Mouse (Mus musculus) E14TG2a.4 (cell line): ENCODE measurements around the gene Hacl1.
A peak's percentile ranks its signal among the peaks of the same experiment; 100 is the strongest.

Experiments
- H3K27me3 ChIP-seq: 2 replicates; pipeline ENCODE4 v1.6.1; 2014; ENCODE audit warnings: low read length, control low read depth; ENCODE audit not compliant: insufficient read depth
- H3K36me3 ChIP-seq: 2 replicates; pipeline ENCODE4 v1.6.1; 2014; ENCODE audit warnings: low read length, control low read depth; ENCODE audit not compliant: insufficient read depth
- H3K4me1 ChIP-seq: replicated peaks from 2 replicates; pipeline ENCODE4 v1.6.1; 2014; ENCODE audit warnings: low read depth, low read length, control low read depth
- H3K4me3 ChIP-seq: replicated peaks from 2 replicates; pipeline ENCODE4 v1.5.1; 2014; ENCODE audit warnings: mild to moderate bottlenecking, low read length
- H3K9me3 ChIP-seq: 2 replicates; pipeline ENCODE4 v1.6.1; 2014; ENCODE audit warnings: low read length, control low read depth
- CTCF ChIP-seq: conservative IDR thresholded peaks from 2 replicates; pipeline ENCODE4 v1.5.1; 2014; ENCODE audit warnings: low read length
- NANOG ChIP-seq: IDR thresholded peaks from 2 replicates; pipeline ENCODE4 v1.6.1; 2014; ENCODE audit warnings: borderline replicate concordance, low read length, mixed read lengths
- POU5F1 ChIP-seq: IDR thresholded peaks from 2 replicates; pipeline ENCODE4 v1.6.1; 2014; ENCODE audit warnings: low read length, borderline replicate concordance

Gene Hacl1

DNA sequence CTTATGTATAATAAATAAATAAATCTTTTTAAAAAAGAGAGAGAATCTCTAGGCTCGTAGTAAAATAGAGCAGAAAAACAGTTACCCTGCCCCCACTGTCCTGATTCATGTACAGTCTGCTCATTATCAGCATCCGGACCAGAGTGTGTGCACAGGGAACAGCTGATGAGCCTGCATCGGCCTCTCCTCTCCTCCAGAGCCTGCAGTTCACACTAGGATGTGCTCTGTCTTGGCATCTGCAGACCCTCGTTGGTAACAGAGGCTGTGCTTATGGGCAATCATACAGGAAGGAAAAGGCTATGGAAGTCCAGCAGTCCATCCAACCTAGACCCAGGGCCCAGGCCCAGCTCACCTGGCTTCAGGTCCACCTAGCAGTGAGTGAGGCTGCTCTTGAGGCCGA is 11.0 kb upstream of the Hacl1 start:
- no peak overlapping the region for H3K4me3 ChIP-seq

GRCm38 (mm10) chr14:31651206-31651605 is 10.1 kb upstream of the Hacl1 start:
- H3K4me3 ChIP-seq, result no peak overlapping the region
- TF ChIP-seq CTCF (no peak), POU5F1 (no peak), NANOG (no peak)
- H3K9me3 ChIP-seq, result peaks cover 3% of the 10 kb centered on the region; the same call in 1 of the 2 replicates
- peaks cover 7% of the 10 kb centered on the region for H3K4me1 ChIP-seq
- H3K36me3 ChIP-seq, result no peaks in the 10 kb centered on the region
- no peaks in the 10 kb centered on the region for H3K27me3 ChIP-seq

More for the DNA sequence above, 11.0 kb upstream of the Hacl1 start:
- no peak for TF ChIP-seq NANOG
- TF ChIP-seq POU5F1, result no peak
- no peak for TF ChIP-seq CTCF
- Histone ChIP-seq H3K27me3 (no peaks in the 10 kb centered on the region), H3K4me1 (peaks cover 12% of the 10 kb centered on the region), H3K9me3 (peaks cover 3% of the 10 kb centered on the region; the same call in 1 of the 2 replicates), H3K36me3 (no peaks in the 10 kb centered on the region)

- Histone ChIP-seq H3K27me3 (no peaks in the 10 kb centered on the region), H3K4me3 (no peak overlapping the region), H3K36me3 (no peaks in the 10 kb centered on the region), H3K9me3 (peaks cover 3% of the 10 kb centered on the region; the same call in 1 of the 2 replicates), H3K4me1 (peaks cover 7% of the 10 kb centered on the region)
- peak; percentile 79 for TF ChIP-seq CTCF
- TF ChIP-seq POU5F1, result no peak
Observed at GRCm38 (mm10) chr14:31650347-31650746, 9.3 kb upstream of the Hacl1 start.

DNA sequence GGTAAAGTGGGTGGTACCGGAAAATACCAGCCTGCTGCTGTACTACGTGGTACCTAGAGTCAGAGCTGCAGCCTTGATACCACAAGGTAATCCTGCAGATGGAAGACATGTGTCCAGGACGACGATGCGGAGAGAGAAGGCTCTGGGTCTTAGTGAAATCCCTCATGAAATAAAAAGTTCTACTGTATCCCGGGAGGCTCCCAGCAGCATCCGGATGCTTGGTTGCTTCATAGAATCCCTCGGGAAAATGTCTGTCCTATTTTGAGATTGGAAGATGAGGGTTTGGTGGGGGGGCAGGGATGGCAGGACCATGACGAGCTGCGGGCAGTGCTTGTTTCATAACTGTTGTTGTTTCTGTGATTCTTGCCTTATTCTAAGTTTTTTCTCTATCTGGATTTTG is 6.9 kb upstream of the Hacl1 start:
- TF ChIP-seq CTCF (no peak), POU5F1 (no peak), NANOG (no peak)
- Histone ChIP-seq H3K27me3 (no peaks in the 10 kb centered on the region), H3K9me3 (peaks cover 3% of the 10 kb centered on the region; the same call in 1 of the 2 replicates), H3K4me3 (no peak overlapping the region), H3K4me1 (peaks cover 7% of the 10 kb centered on the region), H3K36me3 (no peaks in the 10 kb centered on the region)

DNA sequence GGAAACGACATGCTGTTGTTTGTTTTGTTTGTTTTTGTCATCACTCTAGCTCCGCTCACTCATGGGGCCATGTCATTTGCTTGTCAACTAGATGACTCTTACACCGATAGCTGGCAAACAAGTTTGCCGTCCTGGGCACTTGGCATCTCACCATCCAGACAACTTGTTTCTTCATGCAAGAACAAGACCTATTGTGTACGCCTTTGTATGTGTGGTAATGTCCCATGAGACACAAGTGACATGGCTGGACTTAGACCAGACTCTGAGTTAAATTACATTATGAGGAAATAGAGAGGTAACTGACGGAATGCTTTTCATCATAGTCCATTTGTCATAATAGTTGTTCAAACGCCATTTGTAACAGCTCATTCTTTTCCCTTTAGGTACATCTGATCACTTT is 4.8 kb upstream of the Hacl1 start:
- H3K4me3 ChIP-seq, result no peak overlapping the region
- no peak for TF ChIP-seq POU5F1
- no peak for TF ChIP-seq CTCF
- TF ChIP-seq NANOG, result no peak

DNA sequence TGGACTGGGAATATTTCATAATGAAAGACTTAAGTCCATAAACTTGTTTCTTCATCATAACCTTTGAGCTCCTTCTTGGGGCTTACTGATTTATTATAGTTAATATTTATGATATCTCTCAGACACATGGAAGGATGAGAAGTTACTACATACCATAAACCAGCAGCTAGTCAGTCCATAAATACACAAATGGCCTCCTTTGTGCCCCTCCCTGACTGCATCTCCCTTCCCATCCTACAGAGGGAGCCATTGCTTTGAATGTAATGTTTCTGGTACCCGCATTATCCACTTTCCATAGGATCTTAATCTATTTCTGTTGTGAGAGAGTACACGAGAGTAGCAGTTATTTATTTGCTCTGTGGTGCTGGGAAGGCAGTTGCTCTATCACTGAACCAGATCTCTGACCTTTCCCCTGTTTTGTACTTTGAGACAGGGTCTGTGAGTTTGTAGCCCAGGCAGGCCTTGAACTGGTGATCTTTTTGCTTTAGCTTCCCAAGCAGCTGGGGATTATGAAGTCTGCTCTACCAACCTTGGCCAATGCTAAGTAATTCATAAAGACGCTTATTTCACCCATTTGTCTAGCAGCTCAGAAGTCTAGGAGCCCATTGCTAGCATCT is 4.0 kb upstream of the Hacl1 start:
- H3K27me3 ChIP-seq, result no peaks in the 10 kb centered on the region
- no peak overlapping the region for H3K4me3 ChIP-seq
- no peaks in the 10 kb centered on the region for H3K36me3 ChIP-seq
- peaks cover 23% of the 10 kb centered on the region for H3K4me1 ChIP-seq
- TF ChIP-seq NANOG, result no peak
- peak; percentile 95 for TF ChIP-seq CTCF
- H3K9me3 ChIP-seq, result no peaks in the 10 kb centered on the region

More for the DNA sequence above, 4.8 kb upstream of the Hacl1 start:
- H3K4me1 ChIP-seq, result peaks cover 17% of the 10 kb centered on the region
- H3K36me3 ChIP-seq, result no peaks in the 10 kb centered on the region
- peaks cover 3% of the 10 kb centered on the region; the same call in 1 of the 2 replicates for H3K9me3 ChIP-seq
- H3K27me3 ChIP-seq, result no peaks in the 10 kb centered on the region

DNA sequence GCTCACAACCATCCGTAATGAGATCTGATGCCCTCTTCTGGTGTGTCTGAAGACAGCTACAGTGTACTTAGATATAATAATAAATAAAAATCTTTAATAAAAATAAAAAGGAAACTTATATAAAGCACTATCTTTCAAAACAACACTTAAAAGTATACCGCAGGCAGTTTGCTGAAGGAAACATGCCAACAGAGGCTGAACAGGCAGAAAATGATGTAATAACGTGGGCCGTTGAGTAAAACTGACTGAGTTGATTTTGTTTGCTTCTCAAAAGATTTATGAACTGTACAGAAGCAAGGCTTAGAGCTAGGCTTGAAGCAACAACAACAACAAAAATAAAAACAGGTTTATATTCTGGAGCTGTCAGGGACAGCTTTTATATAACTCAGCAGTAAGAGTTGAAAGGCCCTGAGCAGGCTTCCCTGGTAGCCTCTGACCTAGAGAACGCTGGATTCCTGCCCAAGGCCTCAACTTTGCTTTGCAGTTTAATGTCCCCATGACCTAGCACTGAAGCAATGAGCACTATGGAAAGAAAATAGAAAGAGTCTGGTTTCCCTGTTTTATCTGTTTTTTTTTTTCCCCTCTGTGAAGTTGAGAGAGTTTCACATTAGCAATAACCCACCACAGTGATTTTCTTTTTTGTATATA is 3.2 kb upstream of the Hacl1 start:
- Histone ChIP-seq H3K27me3 (no peaks in the 10 kb centered on the region), H3K4me3 (no peak overlapping the region), H3K9me3 (no peaks in the 10 kb centered on the region), H3K4me1 (peaks cover 22% of the 10 kb centered on the region), H3K36me3 (no peaks in the 10 kb centered on the region)
- no peak for TF ChIP-seq POU5F1
- no peak for TF ChIP-seq CTCF
- TF ChIP-seq NANOG, result no peak

- TF ChIP-seq NANOG, result no peak
- H3K4me1 ChIP-seq, result peaks cover 25% of the 10 kb centered on the region
- H3K36me3 ChIP-seq, result no peaks in the 10 kb centered on the region
- H3K9me3 ChIP-seq, result no peaks in the 10 kb centered on the region
- peak overlapping the region; percentile 91 for H3K4me3 ChIP-seq
- H3K27me3 ChIP-seq, result no peaks in the 10 kb centered on the region
Observed at GRCm38 (mm10) chr14:31641506-31642155, 545 bp upstream of the Hacl1 start.
